Mouse (Mus musculus): Measurements from ENCODE around the gene Pitx1. TPM values are rescaled to one million over a fixed set of nuclear protein-coding genes. Genes with fewer than 3 reads are reported as not detected.
A peak's percentile ranks its signal among the peaks of the same experiment; 100 is the strongest.

Gene Pitx1
- polyA plus RNA-seq, 1 experiment from 2014 or later, result 0.28 TPM

- WGBS, result 8% methylated on average over 13 of the region's 13 CpGs
These were observed 9.0 kb downstream of the Pitx1 start for GRCm38 (mm10) chr13:55826796-55827678.

GRCm38 (mm10) chr13:55826008-55826671 lies 9.9 kb downstream of the Pitx1 start:
- H3K4me2 ChIP-seq, result 0 out of 2 replicates have a peak overlapping the region, but pooled peaks have one; percentile 27
- TF ChIP-seq CTCF (IDR thresholded peaks at IDR 0.05; ENCODE audit: low read depth), result no peak
- no peaks in the 10 kb centered on the region for H3K9me3 ChIP-seq (ENCODE audit: low read depth, low read length)
- no peak overlapping the region for H3K27ac ChIP-seq (ENCODE audit: low read depth)
- DNase-seq (peak; percentile 45), ATAC-seq (ENCODE audit: insufficient read depth) (no peak)
- H3K9ac ChIP-seq, result no peak overlapping the region
- 2% methylated on average over 56 of the region's 56 CpGs for WGBS
- H3K4me1 ChIP-seq (ENCODE audit: insufficient read depth), result no peaks in the 10 kb centered on the region
- peaks cover 87% of the 10 kb centered on the region for H3K27me3 ChIP-seq (ENCODE audit: insufficient read depth, low read length)
- H3K4me3 ChIP-seq (ENCODE audit: low read depth, low read length), result peak overlapping the region; percentile 16; the same call in 1 of the 2 replicates
- no peaks in the 10 kb centered on the region for H3K36me3 ChIP-seq (ENCODE audit: insufficient read depth)

More at GRCm38 (mm10) chr13:55826796-55827678, 9.0 kb downstream of the Pitx1 start:
- Histone ChIP-seq H3K9ac (no peak overlapping the region), H3K36me3 (ENCODE audit: insufficient read depth) (no peaks in the 10 kb centered on the region), H3K4me1 (ENCODE audit: insufficient read depth) (no peaks in the 10 kb centered on the region), H3K4me3 (ENCODE audit: low read depth, low read length) (no peak overlapping the region), H3K27me3 (ENCODE audit: insufficient read depth, low read length) (peaks cover 93% of the 10 kb centered on the region), H3K4me2 (no peak overlapping the region), H3K9me3 (ENCODE audit: low read depth, low read length) (no peaks in the 10 kb centered on the region), H3K27ac (ENCODE audit: low read depth) (no peak overlapping the region)
- no peak for TF ChIP-seq CTCF (IDR thresholded peaks at IDR 0.05; ENCODE audit: low read depth)
- DNase-seq (peak; percentile 36), ATAC-seq (ENCODE audit: insufficient read depth) (no peak)

GRCm38 (mm10) chr13:55825245-55825681 lies 10.7 kb downstream of the Pitx1 start:
- peak overlapping the region; percentile 27; the same call in 1 of the 2 replicates for H3K4me2 ChIP-seq
- H3K27me3 ChIP-seq (ENCODE audit: insufficient read depth, low read length), result peaks cover 78% of the 10 kb centered on the region
- no peak overlapping the region for H3K27ac ChIP-seq (ENCODE audit: low read depth)
- DNase-seq (peak; percentile 33), ATAC-seq (ENCODE audit: insufficient read depth) (0 out of 2 replicates have a peak, but pooled peaks have one; percentile 13)
- WGBS, result 2% methylated on average over 32 of the region's 32 CpGs
- H3K4me3 ChIP-seq (ENCODE audit: low read depth, low read length), result peak overlapping the region; percentile 16; the same call in 1 of the 2 replicates
- H3K36me3 ChIP-seq (ENCODE audit: insufficient read depth), result no peaks in the 10 kb centered on the region
- no peaks in the 10 kb centered on the region for H3K4me1 ChIP-seq (ENCODE audit: insufficient read depth)
- H3K9ac ChIP-seq, result no peak overlapping the region
- H3K9me3 ChIP-seq (ENCODE audit: low read depth, low read length), result no peaks in the 10 kb centered on the region
- no peak for TF ChIP-seq CTCF (IDR thresholded peaks at IDR 0.05; ENCODE audit: low read depth)

GRCm38 (mm10) chr13:55824151-55824945 lies 11.6 kb downstream of the Pitx1 start:
- peak; percentile 37 for TF ChIP-seq CTCF (IDR thresholded peaks at IDR 0.05; ENCODE audit: low read depth)
- Histone ChIP-seq H3K9me3 (ENCODE audit: low read depth, low read length) (no peaks in the 10 kb centered on the region), H3K36me3 (ENCODE audit: insufficient read depth) (no peaks in the 10 kb centered on the region), H3K27ac (ENCODE audit: low read depth) (no peak overlapping the region), H3K4me2 (no peak overlapping the region), H3K4me1 (ENCODE audit: insufficient read depth) (no peaks in the 10 kb centered on the region), H3K27me3 (ENCODE audit: insufficient read depth, low read length) (peaks cover 70% of the 10 kb centered on the region), H3K4me3 (ENCODE audit: low read depth, low read length) (no peak overlapping the region), H3K9ac (no peak overlapping the region)
- WGBS, result 20% methylated on average over 10 of the region's 10 CpGs
- no peak for DNase-seq
- no peak; the same call in 1 of the 2 replicates for ATAC-seq (ENCODE audit: insufficient read depth)

GRCm38 (mm10) chr13:55822499-55822898 lies 13.5 kb downstream of the Pitx1 start:
- DNase-seq, result no peak
- no peak for TF ChIP-seq CTCF (IDR thresholded peaks at IDR 0.05; ENCODE audit: low read depth)
- H3K9ac ChIP-seq, result no peak overlapping the region
- H3K4me3 ChIP-seq (ENCODE audit: low read depth, low read length), result no peak overlapping the region
- H3K9me3 ChIP-seq (ENCODE audit: low read depth, low read length), result no peaks in the 10 kb centered on the region
- H3K4me1 ChIP-seq (ENCODE audit: insufficient read depth), result no peaks in the 10 kb centered on the region
- no peaks in the 10 kb centered on the region for H3K36me3 ChIP-seq (ENCODE audit: insufficient read depth)
- ATAC-seq (ENCODE audit: insufficient read depth), result no peak
- WGBS, result 52% methylated on average over 5 of the region's 5 CpGs
- no peak overlapping the region for H3K4me2 ChIP-seq
- peaks cover 52% of the 10 kb centered on the region for H3K27me3 ChIP-seq (ENCODE audit: insufficient read depth, low read length)
- H3K27ac ChIP-seq (ENCODE audit: low read depth), result no peak overlapping the region

- Histone ChIP-seq H3K9me3 (ENCODE audit: low read depth, low read length) (no peaks in the 10 kb centered on the region), H3K9ac (no peak overlapping the region), H3K4me2 (no peak overlapping the region), H3K36me3 (ENCODE audit: insufficient read depth) (no peaks in the 10 kb centered on the region), H3K27ac (ENCODE audit: low read depth) (no peak overlapping the region), H3K4me1 (ENCODE audit: insufficient read depth) (no peaks in the 10 kb centered on the region), H3K4me3 (ENCODE audit: low read depth, low read length) (no peak overlapping the region), H3K27me3 (ENCODE audit: insufficient read depth, low read length) (no peaks in the 10 kb centered on the region)
- TF ChIP-seq CTCF (IDR thresholded peaks at IDR 0.05; ENCODE audit: low read depth), result no peak
- ATAC-seq (ENCODE audit: insufficient read depth), result no peak
- WGBS, result 75% methylated on average over 6 of the region's 6 CpGs
- DNase-seq, result no peak
These were observed 21.2 kb downstream of the Pitx1 start for GRCm38 (mm10) chr13:55814834-55815233.

Data from lung, embryonic 14.5 days (tissue).